Mouse (Mus musculus) embryonic fibroblast, embryonic 13.5 days (primary cell): ENCODE data around the gene Ccdc86. TPM values are rescaled to one million over a fixed set of nuclear protein-coding genes. Genes with fewer than 3 reads are reported as not detected.
A peak's percentile ranks its signal among the peaks of the same experiment; 100 is the strongest.

ENCODE experiments used
- H3K27ac ChIP-seq: 2 replicates; pipeline ENCODE4 v1.5.1; 2012; ENCODE audit warnings: low read length, control low read depth, inconsistent platforms; ENCODE audit not compliant: insufficient read depth
- H3K4me1 ChIP-seq: 2 replicates; pipeline ENCODE4 v1.6.1; 2011; ENCODE audit warnings: low read length; ENCODE audit not compliant: control insufficient read depth, insufficient read depth
- H3K4me3 ChIP-seq: 2 replicates; pipeline ENCODE4 v1.5.1; 2011; ENCODE audit warnings: mild to moderate bottlenecking, control low read depth, low read length; ENCODE audit not compliant: insufficient read depth
- CTCF ChIP-seq: IDR thresholded peaks from 2 replicates; pipeline ENCODE4 v1.5.1; 2011; ENCODE audit warnings: mild to moderate bottlenecking, control low read depth, low read length, moderate library complexity, borderline replicate concordance; ENCODE audit not compliant: insufficient read depth
- POLR2A ChIP-seq: IDR thresholded peaks from 2 replicates; pipeline ENCODE4 v1.6.1; 2011; ENCODE audit warnings: low read depth, mild to moderate bottlenecking, control low read depth, low read length, moderate library complexity
- polyA plus RNA-seq: library from polyadenylated mRNA; stranded (reverse); fragments of >200 nt; gene quantifications from 2 replicates; pipeline ENCODE4 v1.2.4, GENCODE M21; 2011; ENCODE audit warnings: low read depth; ENCODE audit not compliant: missing spikeins, insufficient read length

Gene Ccdc86
- polyA plus RNA-seq, 1 experiment, result 13.1 TPM

DNA sequence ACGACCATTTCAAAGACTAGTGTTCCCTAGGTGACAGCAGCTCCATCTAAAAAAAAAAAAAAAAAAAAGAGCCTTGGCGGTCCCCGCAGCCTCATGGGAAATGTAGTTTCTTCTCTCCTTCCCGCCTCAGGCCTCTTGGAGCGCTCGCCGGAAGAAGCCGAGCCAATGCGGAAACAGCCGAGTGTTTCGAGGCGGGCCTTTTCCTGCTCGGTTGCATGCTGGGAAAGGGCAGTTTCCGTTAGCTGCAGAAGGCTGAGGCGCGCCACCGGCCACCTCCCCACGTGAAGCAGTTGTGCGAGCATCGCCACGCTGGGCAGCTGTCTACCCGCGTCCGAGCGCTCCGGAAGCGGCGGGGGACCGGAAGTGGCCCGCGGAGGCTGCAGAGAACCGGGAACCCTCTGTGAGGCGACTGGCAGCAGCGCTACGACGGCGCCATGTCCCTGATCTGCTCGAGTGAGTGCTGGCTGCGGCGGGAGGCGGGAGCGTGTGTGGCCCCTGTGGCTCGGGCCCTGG, 54.0 kb downstream of the Ccdc86 start, which contains the start of gene Prpf19:
Gene Prpf19, plus strand, starts transcription at position 216 of the 513 bp plus-strand sequence.
- peaks cover 5% of the 10 kb centered on the region for H3K4me1 ChIP-seq
- H3K27ac ChIP-seq, result peak within 1 kb of the TSS; percentile 65
- H3K4me3 ChIP-seq, result peak within 1 kb of the TSS; percentile 85
- TF ChIP-seq POLR2A (peak; percentile 88), CTCF (no peak)

DNA sequence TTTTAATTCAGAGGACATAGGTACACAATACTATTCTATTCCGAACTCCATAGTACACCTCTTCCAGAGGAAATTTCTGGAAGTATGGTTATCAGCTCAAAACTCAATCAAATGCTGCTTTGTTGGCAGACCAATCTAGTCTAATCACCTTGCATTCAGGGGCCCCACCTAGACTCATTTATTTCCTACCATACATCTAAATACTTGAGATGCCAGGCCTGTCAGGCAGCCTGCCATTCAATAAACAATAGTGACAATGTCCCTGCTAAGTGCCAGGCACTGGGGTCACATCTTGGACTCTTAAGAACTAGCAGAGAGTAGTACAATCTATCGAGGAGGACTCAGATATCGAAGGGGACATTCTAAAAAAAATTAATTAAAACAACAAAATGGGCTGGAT, 56.9 kb downstream of the Ccdc86 start:
- TF ChIP-seq CTCF (no peak), POLR2A (no peak)
- Histone ChIP-seq H3K4me3 (no peak overlapping the region), H3K4me1 (peaks cover 5% of the 10 kb centered on the region), H3K27ac (no peak overlapping the region)

Other genes starting within 250 kb of the Ccdc86 start
- gene Cd5, start 210.3 kb downstream of the Ccdc86 start, polyA plus RNA-seq, result not detected in 2 replicates
- not detected in 2 replicates for gene Cd6, start 119.2 kb downstream of the Ccdc86 start, polyA plus RNA-seq
- gene Slc15a3, start 109.5 kb downstream of the Ccdc86 start, polyA plus RNA-seq, result 0.53 and 2.1 TPM in 2 replicates
- 29.6 and 37.5 TPM in 2 replicates for gene Tmem132a, start 79.3 kb downstream of the Ccdc86 start, polyA plus RNA-seq
- gene Tmem109, start 67.3 kb downstream of the Ccdc86 start, polyA plus RNA-seq, result 50.6 and 59.9 TPM in 2 replicates
- 115 TPM in 2 replicates for gene Prpf19, start 54.0 kb downstream of the Ccdc86 start, polyA plus RNA-seq
- not detected in 2 replicates for gene Zp1, start 28.6 kb downstream of the Ccdc86 start, polyA plus RNA-seq
- gene Ptgdr2, start 12.1 kb downstream of the Ccdc86 start, polyA plus RNA-seq, result not detected in 2 replicates
- gene Ms4a10, start 25.4 kb upstream of the Ccdc86 start, polyA plus RNA-seq, result not detected in 2 replicates
- not detected in 2 replicates for gene Ms4a15, start 44.0 kb upstream of the Ccdc86 start, polyA plus RNA-seq
- not detected in 2 replicates for gene Ms4a18, start 68.8 kb upstream of the Ccdc86 start, polyA plus RNA-seq
- not detected in 2 replicates for gene Ms4a8a, start 131.8 kb upstream of the Ccdc86 start, polyA plus RNA-seq
- not detected in 2 replicates for gene 1700017D01Rik, start 181.6 kb upstream of the Ccdc86 start, polyA plus RNA-seq
- gene 1700025F22Rik, start 216.1 kb upstream of the Ccdc86 start, polyA plus RNA-seq, result not detected in 2 replicates
- gene Ms4a13, start 247.5 kb upstream of the Ccdc86 start, polyA plus RNA-seq, result not detected in 2 replicates